Mouse (Mus musculus): ENCODE results near the gene Ttc12. TPM values are rescaled to one million over a fixed set of nuclear protein-coding genes. Genes with fewer than 3 reads are reported as not detected.

The Ttc12 gene
- total and polyA plus RNA-seq, 3 experiments, result 1.5 to 17.8 (median 7.7) TPM

DNA sequence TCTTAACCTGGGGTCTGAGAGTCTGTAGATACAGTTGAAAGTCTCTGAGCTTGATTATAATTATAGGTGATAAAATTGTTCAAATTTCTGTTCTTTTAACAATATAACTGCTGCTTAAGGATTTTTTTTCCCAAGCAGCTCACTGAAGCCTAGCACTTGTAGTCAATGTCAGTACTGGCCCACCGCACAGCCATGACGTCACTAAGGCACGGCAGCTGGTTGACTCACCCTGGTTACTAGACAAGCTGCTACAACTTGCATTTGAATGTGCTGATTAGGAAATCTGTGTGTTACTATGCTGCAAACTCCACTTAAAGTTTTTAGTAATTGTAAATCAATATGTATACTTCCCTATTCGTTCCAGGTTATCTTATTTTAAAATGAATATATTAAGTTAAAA lies 4.6 kb upstream of the Ttc12 start:
- DNase-seq, result no peak

DNA sequence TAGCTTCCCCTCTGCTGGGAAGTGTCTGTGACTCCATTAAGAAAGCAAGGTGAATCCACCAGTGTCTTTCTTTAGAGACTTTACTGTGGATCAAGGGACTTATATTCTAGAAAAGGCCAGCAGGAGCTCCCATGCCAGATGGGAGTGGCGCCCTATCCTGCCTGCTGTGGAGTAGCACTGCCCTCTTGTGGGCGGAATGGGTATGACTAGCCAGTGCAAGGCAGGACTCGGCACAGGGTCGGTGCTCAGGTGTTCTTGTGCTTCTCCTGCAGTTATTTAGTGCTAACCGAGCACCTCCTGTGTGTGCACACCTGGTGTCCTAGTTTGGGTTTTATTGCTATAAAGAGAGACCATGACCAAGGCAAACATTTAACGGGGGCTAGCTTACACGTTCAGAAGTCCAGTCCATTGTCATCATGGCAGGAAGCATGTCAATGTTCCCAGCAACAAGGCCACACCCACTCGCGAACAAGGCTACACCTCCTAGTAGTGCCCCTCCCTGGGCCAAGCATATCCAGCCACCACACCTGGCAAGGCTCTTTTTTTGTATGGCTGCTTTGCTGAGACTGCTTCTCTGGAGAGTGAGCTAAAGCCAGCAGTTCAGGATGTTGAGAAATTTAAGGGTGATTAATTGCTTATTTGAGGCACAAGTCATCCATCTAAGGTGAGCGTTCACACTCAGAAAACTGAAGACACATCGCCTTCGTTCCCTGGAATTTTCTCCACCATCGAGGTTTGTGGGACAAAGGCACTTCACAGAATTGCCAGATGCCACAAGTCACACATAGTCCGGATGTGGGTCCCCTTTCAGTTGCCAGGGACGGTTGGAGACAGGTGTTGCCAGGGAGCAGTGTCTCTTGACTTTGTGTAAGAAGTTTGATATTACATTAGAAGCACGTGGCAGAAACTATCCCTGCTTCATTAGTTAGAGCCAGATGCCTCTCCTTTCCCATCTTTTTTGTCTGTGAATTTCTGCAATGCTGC lies 3.2 kb upstream of the Ttc12 start:
- peak; percentile 85 for DNase-seq

DNA sequence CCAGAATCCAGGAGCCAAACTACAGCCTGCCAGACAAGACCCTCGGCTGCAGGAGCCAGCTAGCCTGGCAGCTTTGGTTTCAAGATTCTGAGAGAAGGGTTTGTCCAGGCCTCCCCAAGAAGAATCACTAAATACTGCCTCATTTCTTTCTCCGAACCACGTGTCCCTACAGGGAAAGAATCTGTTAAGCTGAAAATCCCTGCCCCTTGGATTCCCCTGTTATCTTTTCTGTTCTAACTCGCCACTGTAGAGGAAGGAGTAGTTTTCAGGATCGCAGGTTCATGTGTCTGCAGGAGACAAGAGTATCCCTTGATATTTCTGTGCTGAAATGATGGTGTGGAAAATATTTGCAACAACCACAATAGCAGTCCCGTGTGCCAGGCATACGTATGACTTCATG lies 2.2 kb upstream of the Ttc12 start:
- DNase-seq, result no peak

GRCm38 (mm10) chr9:49487657-49487943 lies 1.6 kb upstream of the Ttc12 start:
- no peak for DNase-seq

GRCm38 (mm10) chr9:49486805-49487656 lies 1.0 kb upstream of the Ttc12 start:
- DNase-seq, result no peak

GRCm38 (mm10) chr9:49485250-49485891 lies 654 bp downstream of the Ttc12 start:
- DNase-seq, result no peak

GRCm38 (mm10) chr9:49483316-49483715 lies 2.7 kb downstream of the Ttc12 start:
- DNase-seq, result peak; percentile 58

GRCm38 (mm10) chr9:49472126-49472525 lies 13.9 kb downstream of the Ttc12 start:
- no peak for DNase-seq

DNA sequence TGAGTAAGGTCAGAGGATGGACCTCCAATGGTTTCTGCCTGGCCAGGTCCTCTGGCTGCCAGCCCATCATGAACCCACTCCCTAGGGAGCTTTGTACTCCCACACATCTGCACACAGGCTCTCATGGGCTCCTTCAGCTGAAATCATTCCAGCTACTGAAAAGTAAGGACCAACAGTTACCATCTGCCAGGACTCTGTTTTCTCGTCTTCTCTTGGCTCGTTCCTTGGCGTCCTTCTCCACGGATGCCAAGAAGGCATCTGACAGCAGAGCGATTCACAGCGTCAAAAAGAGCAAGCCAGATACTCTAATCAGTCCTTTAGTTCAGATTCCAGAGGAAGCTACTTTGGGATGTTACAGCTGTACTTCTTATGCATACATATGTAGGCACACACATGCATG lies 15.1 kb downstream of the Ttc12 start:
- no peak for DNase-seq

- no peak for DNase-seq
Observed at GRCm38 (mm10) chr9:49470006-49470405, 16.0 kb downstream of the Ttc12 start.

GRCm38 (mm10) chr9:49456136-49456535 lies 29.9 kb downstream of the Ttc12 start:
- no peak for DNase-seq

- DNase-seq, result no peak
Observed at GRCm38 (mm10) chr9:49452396-49452795, 33.6 kb downstream of the Ttc12 start.

- DNase-seq, result peak; percentile 50
Observed at GRCm38 (mm10) chr9:49450491-49450890, 35.5 kb downstream of the Ttc12 start.

- DNase-seq, result no peak
Observed at GRCm38 (mm10) chr9:49442621-49443020, 43.4 kb downstream of the Ttc12 start.

- DNase-seq, result no peak
Observed at GRCm38 (mm10) chr9:49427478-49427877, 58.5 kb downstream of the Ttc12 start.

- DNase-seq, result no peak
Observed at GRCm38 (mm10) chr9:49426921-49427320, 59.1 kb downstream of the Ttc12 start, which contains the start of gene Ankk1. TSS of gene Ankk1 (minus strand) at chr9:49427021.

DNA sequence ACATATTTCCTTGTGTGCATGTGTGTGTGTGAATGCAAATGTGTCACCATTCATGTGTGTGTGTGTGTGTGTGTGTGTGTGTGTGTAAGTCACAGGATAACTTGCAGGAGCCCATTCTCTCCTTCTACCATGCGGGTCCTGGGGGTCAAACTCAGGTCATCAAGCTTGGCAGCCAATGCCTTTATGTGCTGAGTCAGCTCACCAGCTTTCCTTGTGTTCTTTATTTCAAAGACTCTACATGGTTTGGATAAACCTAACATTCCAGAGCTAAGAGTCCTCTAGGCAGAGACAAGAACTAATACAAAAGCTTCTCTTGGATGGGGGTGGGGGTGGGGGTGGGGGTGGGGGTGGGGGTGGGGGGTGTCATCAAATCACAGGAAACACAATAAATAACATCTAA lies 60.4 kb downstream of the Ttc12 start:
- DNase-seq, result no peak

DNA sequence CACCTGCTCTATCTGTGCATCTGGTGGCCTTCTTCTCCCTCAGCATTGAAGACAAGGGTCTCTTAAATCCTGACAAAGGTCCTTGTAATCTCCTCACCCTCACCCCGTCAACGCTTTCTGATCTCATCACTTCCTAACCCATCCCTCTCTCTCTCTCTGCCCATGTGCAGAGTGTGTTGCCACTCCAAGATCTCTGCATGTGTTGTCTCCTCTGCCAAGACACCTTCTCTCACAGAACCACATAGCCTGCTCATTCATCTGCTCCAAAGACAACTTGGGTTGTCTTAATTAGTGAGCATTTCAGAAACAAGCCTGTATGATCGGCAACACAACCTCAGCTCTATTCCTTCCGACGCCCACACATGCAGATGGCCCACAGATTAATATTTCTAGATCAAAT lies 62.2 kb downstream of the Ttc12 start:
- DNase-seq, result no peak

- DNase-seq, result peak; percentile 44
Observed at GRCm38 (mm10) chr9:49410621-49411020, 75.4 kb downstream of the Ttc12 start.

- DNase-seq, result no peak
Observed at GRCm38 (mm10) chr9:49407028-49407427, 79.0 kb downstream of the Ttc12 start.

GRCm38 (mm10) chr9:49403711-49404110 lies 82.3 kb downstream of the Ttc12 start:
- DNase-seq, result no peak

GRCm38 (mm10) chr9:49396006-49396405 lies 90.0 kb downstream of the Ttc12 start:
- DNase-seq, result no peak

GRCm38 (mm10) chr9:49392242-49392641 lies 93.8 kb downstream of the Ttc12 start:
- no peak for DNase-seq

All from adrenal gland, adult 2 months (tissue).